Comparison of ENCODE assay signal across 12 mouse cellular contexts in the genomic region with DNA sequence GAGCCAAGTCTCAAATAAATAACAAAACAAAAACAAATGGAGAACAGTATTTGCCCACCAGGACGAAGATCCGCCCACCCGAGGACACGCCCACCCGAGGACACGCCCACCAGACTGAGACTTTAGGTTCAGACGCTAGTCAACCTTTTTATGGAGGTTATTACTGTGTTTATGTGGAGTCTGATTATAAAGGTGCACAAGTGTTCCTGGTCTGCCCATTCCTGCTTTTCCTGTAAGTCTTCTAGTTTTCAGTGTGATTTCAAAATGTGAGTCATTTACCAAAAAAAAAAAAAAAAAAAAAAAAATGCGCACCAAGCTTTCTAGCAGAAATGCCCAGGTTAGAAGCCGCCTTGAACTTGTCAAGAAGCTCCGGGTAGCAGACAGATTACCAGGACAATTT. TPM values are rescaled to one million over a fixed set of nuclear protein-coding genes. Genes with fewer than 3 reads are reported as not detected.
A peak's percentile ranks its signal among the peaks of the same experiment; 100 is the strongest.
DNase-seq lines count a peak whose midpoint lies in the region; ATAC-seq and TF ChIP-seq lines count a peak whose summit lies in the region.
"Had no signal": no experiment of that assay in that cellular context is flagged by ENCODE, and none has a peak within 500 bp of the region (broad histone marks: within the 10 kb centered on the region; RNA-seq: fewer than 3 reads in every experiment).

No protein-coding gene starts in this region.

- H3K36me3 ChIP-seq in heart, embryonic 15.5 days = no peaks in the 10 kb centered on the region
- peaks cover 57% of the 10 kb centered on the region for H3K36me3 ChIP-seq in E14TG2a.4 (ENCODE audit: insufficient read depth, low read length)
- H3K36me3 ChIP-seq in intestine, embryonic 15.5 days = no peaks in the 10 kb centered on the region
- H3K36me3 ChIP-seq: forebrain, embryonic 12.5 days; midbrain, embryonic 12.5 days had no signal

- peaks cover 10% of the 10 kb centered on the region for H3K4me1 ChIP-seq in heart, embryonic 15.5 days (replicated peaks)
- peaks cover 95% of the 10 kb centered on the region for H3K4me1 ChIP-seq in E14TG2a.4 (replicated peaks; ENCODE audit: low read depth, low read length)
- peaks cover 11% of the 10 kb centered on the region for H3K4me1 ChIP-seq in intestine, embryonic 15.5 days (replicated peaks)

- no peak for TF ChIP-seq CTCF in E14TG2a.4 (conservative IDR thresholded peaks at IDR 0.05; ENCODE audit: low read length)
- TF ChIP-seq CTCF in left cerebral cortex, adult 2 months (IDR thresholded peaks at IDR 0.05) = no peak

- H3K9ac ChIP-seq in heart, embryonic 15.5 days = no peak overlapping the region
- no peak overlapping the region for H3K9ac ChIP-seq in intestine, embryonic 15.5 days
- H3K9ac ChIP-seq: forebrain, embryonic 12.5 days; midbrain, embryonic 12.5 days had no signal

- 21% methylated on average over 10 of the region's 10 CpGs for WGBS in heart, embryonic 15.5 days
- 20% methylated on average over 10 of the region's 10 CpGs for WGBS in intestine, embryonic 15.5 days

- intact Hi-C loops in left cerebral cortex, adult 2 months (cut with DNase I) = no loop called here

- no peak overlapping the region for H3K4me2 ChIP-seq in heart, embryonic 15.5 days
- peak overlapping the region; percentile 35 for H3K4me2 ChIP-seq in intestine, embryonic 15.5 days (replicated peaks)
- H3K4me2 ChIP-seq: forebrain, embryonic 12.5 days; midbrain, embryonic 12.5 days had no signal

- ATAC-seq in heart, embryonic 15.5 days (replicated peaks; ENCODE audit: insufficient number of reproducible peaks, insufficient read depth, low FRiP score, low read depth) = no peak
- ATAC-seq in intestine, embryonic 15.5 days = peak; percentile 60; the same call in 1 of the 2 replicates

- H3K27ac ChIP-seq in heart, embryonic 15.5 days = 0 out of 2 replicates have a peak overlapping the region, but pooled peaks have one; percentile 25
- H3K27ac ChIP-seq in intestine, embryonic 15.5 days = peak overlapping the region; percentile 66
- H3K27ac ChIP-seq in left cerebral cortex, adult 2 months = no peak overlapping the region
- H3K27ac ChIP-seq: forebrain, embryonic 12.5 days; midbrain, embryonic 12.5 days had no signal

- DNase-seq in heart, adult 9 months (ENCODE audit: low spot score in 2 of 2) = no peak
- DNase-seq in 3134 (ENCODE audit: extremely low read depth, insufficient read length, low spot score) = peak; percentile 55
- no peak for DNase-seq in layer of hippocampus, adult 9-10 months (ENCODE audit: low spot score)
- DNase-seq in layer of hippocampus, adult 11-12 months (ENCODE audit: low spot score) = no peak
- no peak for DNase-seq in left cerebral cortex, adult 2 months (ENCODE audit: extremely low spot score in 1 of 2, low spot score in 2 of 2)
- DNase-seq: right cerebral cortex, postnatal 14 days; thymus, adult 2 months had no signal

- H3K27me3 ChIP-seq in heart, embryonic 15.5 days = no peaks in the 10 kb centered on the region
- no peaks in the 10 kb centered on the region for H3K27me3 ChIP-seq in E14TG2a.4 (ENCODE audit: insufficient read depth, low read length)
- no peaks in the 10 kb centered on the region for H3K27me3 ChIP-seq in intestine, embryonic 15.5 days (replicated peaks)

- no peaks in the 10 kb centered on the region for H3K9me3 ChIP-seq in heart, embryonic 15.5 days (replicated peaks)
- H3K9me3 ChIP-seq in E14TG2a.4 (ENCODE audit: low read length) = no peaks in the 10 kb centered on the region
- H3K9me3 ChIP-seq in intestine, embryonic 15.5 days = no peaks in the 10 kb centered on the region
- H3K9me3 ChIP-seq: forebrain, embryonic 12.5 days; midbrain, embryonic 12.5 days had no signal

- H3K4me3 ChIP-seq in heart, embryonic 15.5 days = no peak overlapping the region
- H3K4me3 ChIP-seq in E14TG2a.4 (replicated peaks; ENCODE audit: low read length) = peak overlapping the region; percentile 62
- no peak overlapping the region for H3K4me3 ChIP-seq in intestine, embryonic 15.5 days (replicated peaks)
- H3K4me3 ChIP-seq in left cerebral cortex, adult 2 months = no peak overlapping the region
- H3K4me3 ChIP-seq: forebrain, embryonic 12.5 days; midbrain, embryonic 12.5 days had no signal

RNA-seq across cellular contexts. Expression of a gene that starts 9.5 kb away (rescaled TPM):
- polyA plus RNA-seq in heart, embryonic 15.5 days (2015; fragmentation: Nextera tagmentation; extraction: Ambion mirVana) = 14.6 and 15.3 TPM in 2 replicates
- polyA plus RNA-seq in intestine, embryonic 15.5 days (2015; fragmentation: Nextera tagmentation; extraction: Ambion mirVana) = 37.7 and 41.2 TPM in 2 replicates
- total RNA-seq in left cerebral cortex, adult 2 months (2021) = 1 to 10 TPM; 1.6 to 2.9 TPM

RNA-seq across cellular contexts. Expression of a gene that starts 12.1 kb away (rescaled TPM):
- polyA plus RNA-seq in heart, embryonic 15.5 days (2015; fragmentation: Nextera tagmentation; extraction: Ambion mirVana) = 201 and 225 TPM in 2 replicates
- 245 and 263 TPM in 2 replicates for polyA plus RNA-seq in intestine, embryonic 15.5 days (2015; fragmentation: Nextera tagmentation; extraction: Ambion mirVana)
- 100 to 1,000 TPM; 108 to 109 TPM for total RNA-seq in left cerebral cortex, adult 2 months (2021)

RNA-seq across cellular contexts. Expression of a gene that starts 27.5 kb away (rescaled TPM):
- 4.3 and 5.1 TPM in 2 replicates for polyA plus RNA-seq in heart, embryonic 15.5 days (2015; fragmentation: Nextera tagmentation; extraction: Ambion mirVana)
- 4.0 and 4.4 TPM in 2 replicates for polyA plus RNA-seq in intestine, embryonic 15.5 days (2015; fragmentation: Nextera tagmentation; extraction: Ambion mirVana)
- total RNA-seq in left cerebral cortex, adult 2 months (2021) = 100 to 1,000 TPM; 139 to 144 TPM

RNA-seq across cellular contexts. Expression of a gene that starts 42.1 kb away (rescaled TPM):
- polyA plus RNA-seq in heart, embryonic 15.5 days (2015; fragmentation: Nextera tagmentation; extraction: Ambion mirVana) = 2.6 and 9.4 TPM in 2 replicates
- polyA plus RNA-seq in intestine, embryonic 15.5 days (2015; fragmentation: Nextera tagmentation; extraction: Ambion mirVana) = 6.7 and 7.2 TPM in 2 replicates
- total RNA-seq in left cerebral cortex, adult 2 months (2021) = 1 to 10 TPM; 3.5 to 6.2 TPM
